Mouse (Mus musculus): ENCODE data around the gene Ttc37.

Gene Ttc37

GRCm38 (mm10) chr13:76098493-76099303, at the start of gene Ttc37, which contains the start of gene Arsk:
Gene Ttc37, plus strand, starts transcription at chr13:76098734.
Gene Arsk, minus strand, starts transcription at chr13:76098660.
- peak; percentile 78 to 95 for DNase-seq (ENCODE audit: low spot score in 2 of 2)

GRCm38 (mm10) chr13:76055391-76056232, 42.9 kb upstream of the Ttc37 start:
- peak; percentile 47 to 54 for DNase-seq (ENCODE audit: low spot score in 2 of 2)

GRCm38 (mm10) chr13:76056261-76056724, 42.2 kb upstream of the Ttc37 start:
- peak; percentile 60 to 76 for DNase-seq (ENCODE audit: low spot score in 2 of 2)

GRCm38 (mm10) chr13:76056896-76057266, 41.7 kb upstream of the Ttc37 start, which contains the start of gene Gpr150:
Gene Gpr150, minus strand, starts transcription at chr13:76056996.
- no peak for DNase-seq (ENCODE audit: low spot score in 2 of 2)

- DNase-seq (ENCODE audit: low spot score in 2 of 2): no peak
Measured at GRCm38 (mm10) chr13:76057267-76058069, 41.1 kb upstream of the Ttc37 start.

- DNase-seq (ENCODE audit: low spot score in 2 of 2): no peak
Measured at GRCm38 (mm10) chr13:76059591-76059990, 38.9 kb upstream of the Ttc37 start.

- no peak for DNase-seq (ENCODE audit: low spot score in 2 of 2)
Measured at GRCm38 (mm10) chr13:76062126-76062525, 36.4 kb upstream of the Ttc37 start.

GRCm38 (mm10) chr13:76062569-76062968, 36.0 kb upstream of the Ttc37 start:
- no peak for DNase-seq (ENCODE audit: low spot score in 2 of 2)

- DNase-seq (ENCODE audit: low spot score in 2 of 2): no peak
Measured at GRCm38 (mm10) chr13:76063548-76063947, 35.0 kb upstream of the Ttc37 start.

- no peak for DNase-seq (ENCODE audit: low spot score in 2 of 2)
Measured at GRCm38 (mm10) chr13:76064363-76064945, 34.1 kb upstream of the Ttc37 start.

GRCm38 (mm10) chr13:76074323-76074722, 24.2 kb upstream of the Ttc37 start:
- DNase-seq (ENCODE audit: low spot score in 2 of 2): no peak

- no peak for DNase-seq (ENCODE audit: low spot score in 2 of 2)
Measured at GRCm38 (mm10) chr13:76098116-76098492, 430 bp upstream of the Ttc37 start.

- no peak for DNase-seq (ENCODE audit: low spot score in 2 of 2)
Measured at GRCm38 (mm10) chr13:76101989-76102388, 3.5 kb downstream of the Ttc37 start.

- DNase-seq (ENCODE audit: low spot score in 2 of 2): no peak
Measured at GRCm38 (mm10) chr13:76109069-76109824, 10.7 kb downstream of the Ttc37 start.

- DNase-seq (ENCODE audit: low spot score in 2 of 2): no peak
Measured at GRCm38 (mm10) chr13:76128799-76129198, 30.3 kb downstream of the Ttc37 start.

- no peak for DNase-seq (ENCODE audit: low spot score in 2 of 2)
Measured at GRCm38 (mm10) chr13:76132415-76132814, 33.9 kb downstream of the Ttc37 start.

GRCm38 (mm10) chr13:76138862-76139261, 40.3 kb downstream of the Ttc37 start:
- no peak for DNase-seq (ENCODE audit: low spot score in 2 of 2)

- no peak for DNase-seq (ENCODE audit: low spot score in 2 of 2)
Measured at GRCm38 (mm10) chr13:76141117-76141808, 42.7 kb downstream of the Ttc37 start.

- no peak for DNase-seq (ENCODE audit: low spot score in 2 of 2)
Measured at GRCm38 (mm10) chr13:76150483-76150882, 51.9 kb downstream of the Ttc37 start.

GRCm38 (mm10) chr13:76157099-76157498, 58.6 kb downstream of the Ttc37 start:
- no peak for DNase-seq (ENCODE audit: low spot score in 2 of 2)
